Mouse (Mus musculus) ES-Bruce4 (cell line): ENCODE results near the gene Rab11fip4.

Source experiments
- CTCF ChIP-seq: IDR thresholded peaks from one replicate; pipeline ENCODE4 v1.8.1; 2011; ENCODE audit warnings: low read depth, low read length
- POLR2A ChIP-seq: IDR thresholded peaks from one replicate; pipeline ENCODE4 v1.8.1; 2011; ENCODE audit warnings: low read length; ENCODE audit not compliant: insufficient read depth

DNA sequence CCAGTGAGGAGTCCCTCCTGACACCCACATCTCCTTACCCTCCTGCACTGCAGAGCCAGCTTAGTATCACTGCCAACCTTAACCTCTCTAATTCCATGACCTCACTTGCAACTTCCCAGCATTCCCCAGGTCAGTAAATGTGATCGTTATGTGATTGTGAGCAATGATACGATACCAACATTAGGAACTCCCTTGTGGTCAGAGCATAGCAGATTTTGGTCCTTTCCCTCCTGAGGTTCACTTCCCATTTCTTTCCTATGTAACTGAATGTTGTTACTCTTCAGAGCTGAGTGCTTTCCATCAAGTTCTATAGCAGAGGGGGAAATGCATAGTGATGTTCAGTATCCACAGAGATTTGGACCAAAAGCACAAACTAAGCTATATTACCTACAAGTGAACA, 20.7 kb upstream of the Rab11fip4 start:
- TF ChIP-seq CTCF, result no peak
- no peak for TF ChIP-seq POLR2A
